Mouse (Mus musculus) forebrain, embryonic 16.5 days (tissue): Measurements from ENCODE around the gene Tnrc18. TPM values are rescaled to one million over a fixed set of nuclear protein-coding genes. Genes with fewer than 3 reads are reported as not detected.

ENCODE experiments used
- ATAC-seq: fragments of 200-750 bp; cut with Nextera tagmentation; 2 replicates; pipeline ENCODE4 v1.8.0; 2017; ENCODE audit warnings: mild to moderate bottlenecking, moderate library complexity
- H3K27ac ChIP-seq: fragments of 300-500 bp; sonication (generic); 2 replicates; pipeline ENCODE4 v1.5.1; 2014; ENCODE audit warnings: low read length, control low read depth
- H3K27me3 ChIP-seq: fragments of 300-500 bp; sonication (generic); replicated peaks from 2 replicates; pipeline ENCODE4 v1.6.1; 2014; ENCODE audit warnings: low read length; ENCODE audit not compliant: control insufficient read depth, insufficient read depth
- H3K36me3 ChIP-seq: fragments of 300-500 bp; sonication (generic); 2 replicates; pipeline ENCODE4 v1.6.1; 2014; ENCODE audit not compliant: control insufficient read depth, insufficient read depth
- H3K4me1 ChIP-seq: fragments of 300-500 bp; sonication (generic); replicated peaks from 2 replicates; pipeline ENCODE4 v1.6.1; 2014; ENCODE audit warnings: low read length; ENCODE audit not compliant: control insufficient read depth, insufficient read depth
- H3K4me2 ChIP-seq: fragments of 300-500 bp; sonication (generic); 2 replicates; pipeline ENCODE4 v1.6.1; 2014; ENCODE audit warnings: mild to moderate bottlenecking, low read length, control low read depth
- H3K4me3 ChIP-seq: fragments of 300-500 bp; sonication (generic); replicated peaks from 2 replicates; pipeline ENCODE4 v1.5.1; 2014; ENCODE audit warnings: mild to moderate bottlenecking, low read length, control low read depth
- H3K9ac ChIP-seq: fragments of 300-500 bp; sonication (generic); replicated peaks from 2 replicates; pipeline ENCODE4 v1.6.1; 2014; ENCODE audit warnings: low read depth, low read length, control low read depth
- H3K9me3 ChIP-seq: fragments of 300-500 bp; sonication (generic); 2 replicates; pipeline ENCODE4 v1.6.1; 2016; ENCODE audit warnings: low read length; ENCODE audit not compliant: control insufficient read depth
- WGBS: fragments of 180-500 bp; shearing (Covaris S2); extraction: QIAGEN DNeasy Blood & Tissue Kit; methylation state at CpG from one replicate; pipeline ENCODE4 v1.1.7; 2014; 5-methylcytosine and 5-hydroxymethylcytosine counted together
- polyA plus RNA-seq: library from polyadenylated mRNA; unstranded; fragments of >200 nt; fragmentation: Nextera tagmentation; extraction: Ambion mirVana; gene quantifications from 2 replicates; pipeline ENCODE4 v1.2.1, GENCODE M21; 2015

Gene Tnrc18
- polyA plus RNA-seq, 1 experiment from 2014 or later = 40.4 TPM

- no peak overlapping the region for H3K27ac ChIP-seq
- no peak overlapping the region for H3K9ac ChIP-seq
- H3K4me2 ChIP-seq = no peak overlapping the region
- H3K4me1 ChIP-seq = peaks cover 78% of the 10 kb centered on the region
- no peaks in the 10 kb centered on the region for H3K9me3 ChIP-seq
- no peaks in the 10 kb centered on the region for H3K36me3 ChIP-seq
- no peak overlapping the region for H3K4me3 ChIP-seq
- no peaks in the 10 kb centered on the region for H3K27me3 ChIP-seq
- ATAC-seq = no peak
- 33% methylated on average over 4 of the region's 4 CpGs for WGBS
These were observed 18.2 kb downstream of the Tnrc18 start for GRCm38 (mm10) chr5:142799259-142799658.

DNA sequence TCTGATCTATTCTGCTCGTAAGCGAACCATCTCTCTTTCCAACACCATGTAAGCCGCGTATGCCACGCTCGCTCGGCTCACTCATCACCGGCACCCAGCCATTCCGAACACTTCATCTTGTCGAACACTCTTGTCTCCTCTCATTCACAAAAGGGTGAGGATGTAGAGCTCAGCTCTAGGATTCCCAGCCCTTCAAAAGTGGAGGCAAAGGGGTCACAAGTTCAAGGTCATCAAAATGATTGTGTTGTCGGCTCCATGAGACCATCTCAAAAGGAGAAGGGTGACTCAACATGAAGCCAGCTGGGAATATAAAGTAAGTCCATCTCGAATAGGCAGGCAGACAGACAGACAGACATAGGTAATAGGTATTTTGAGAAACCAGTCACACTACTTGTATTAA, 19.3 kb downstream of the Tnrc18 start:
- WGBS = 66% methylated on average over 12 of the region's 12 CpGs
- no peaks in the 10 kb centered on the region for H3K9me3 ChIP-seq
- no peak for ATAC-seq
- H3K9ac ChIP-seq = no peak overlapping the region
- no peak overlapping the region for H3K4me2 ChIP-seq
- H3K4me3 ChIP-seq = no peak overlapping the region
- H3K27me3 ChIP-seq = no peaks in the 10 kb centered on the region
- no peak overlapping the region for H3K27ac ChIP-seq
- peaks cover 76% of the 10 kb centered on the region for H3K4me1 ChIP-seq
- no peaks in the 10 kb centered on the region for H3K36me3 ChIP-seq

- H3K36me3 ChIP-seq = no peaks in the 10 kb centered on the region
- H3K9me3 ChIP-seq = no peaks in the 10 kb centered on the region
- ATAC-seq = no peak
- no peaks in the 10 kb centered on the region for H3K27me3 ChIP-seq
- peaks cover 72% of the 10 kb centered on the region for H3K4me1 ChIP-seq
- no peak overlapping the region for H3K4me3 ChIP-seq
- WGBS = 54% methylated on average over 13 of the region's 13 CpGs
- no peak overlapping the region for H3K4me2 ChIP-seq
- H3K27ac ChIP-seq = no peak overlapping the region
- H3K9ac ChIP-seq = no peak overlapping the region
These were observed 19.8 kb downstream of the Tnrc18 start for GRCm38 (mm10) chr5:142797620-142798019.

GRCm38 (mm10) chr5:142796921-142797320, 20.5 kb downstream of the Tnrc18 start:
- Histone ChIP-seq H3K27me3 (no peaks in the 10 kb centered on the region), H3K27ac (no peak overlapping the region), H3K9ac (no peak overlapping the region), H3K36me3 (no peaks in the 10 kb centered on the region), H3K4me1 (peaks cover 68% of the 10 kb centered on the region), H3K4me2 (no peak overlapping the region), H3K9me3 (no peaks in the 10 kb centered on the region), H3K4me3 (no peak overlapping the region)
- no peak for ATAC-seq
- 70% methylated on average over 4 of the region's 4 CpGs for WGBS

DNA sequence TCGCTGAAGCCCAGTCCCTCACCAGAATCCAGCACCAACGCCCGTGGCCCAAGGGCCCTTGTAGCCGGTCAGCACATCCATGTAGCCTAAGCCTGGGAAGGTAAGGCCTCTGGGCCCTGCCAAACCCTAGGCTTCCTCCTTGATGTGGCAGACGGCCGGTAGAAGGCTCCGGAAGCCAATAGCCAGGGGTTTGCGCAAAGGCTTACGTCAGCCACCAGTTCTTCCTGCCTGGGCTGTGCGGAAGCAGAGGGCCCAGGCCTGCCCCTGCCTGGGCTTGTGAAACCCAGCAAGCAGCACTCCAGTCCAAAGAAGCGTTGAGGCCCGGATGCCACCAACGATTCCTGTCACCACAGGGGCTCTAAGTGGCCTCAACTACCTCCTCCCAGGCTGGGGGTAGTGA, 22.9 kb downstream of the Tnrc18 start:
- Histone ChIP-seq H3K4me2 (no peak overlapping the region), H3K27ac (no peak overlapping the region), H3K27me3 (no peaks in the 10 kb centered on the region), H3K4me1 (peaks cover 48% of the 10 kb centered on the region), H3K9ac (no peak overlapping the region), H3K9me3 (no peaks in the 10 kb centered on the region), H3K36me3 (peaks cover 4% of the 10 kb centered on the region; the same call in 1 of the 2 replicates), H3K4me3 (no peak overlapping the region)
- ATAC-seq = no peak; the same call in 1 of the 2 replicates
- whole genome bisulfite sequencing = 82% methylated on average over 13 of the region's 13 CpGs

DNA sequence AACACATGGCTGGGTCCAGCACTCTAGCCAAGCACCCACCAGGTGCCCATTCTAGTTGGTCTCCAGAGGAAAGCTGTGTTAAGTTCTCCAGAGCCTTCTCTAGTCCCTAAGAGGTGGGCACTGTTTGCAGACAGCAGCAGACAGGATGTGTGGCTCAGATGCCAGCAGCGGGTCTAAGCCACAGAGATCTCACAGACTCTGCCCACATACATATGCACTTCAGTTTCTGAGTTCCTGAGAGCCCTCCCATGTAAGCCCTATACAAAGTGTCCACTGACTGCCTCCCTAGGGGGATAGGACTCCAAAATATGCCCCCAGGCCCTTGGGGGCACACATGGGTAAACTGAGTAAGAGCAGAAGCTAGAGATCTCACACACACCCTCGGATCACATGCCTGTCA, 23.3 kb downstream of the Tnrc18 start:
- WGBS = 80% methylated on average over 2 of the region's 2 CpGs
- H3K9me3 ChIP-seq = no peaks in the 10 kb centered on the region
- H3K27ac ChIP-seq = no peak overlapping the region
- H3K27me3 ChIP-seq = no peaks in the 10 kb centered on the region
- H3K4me1 ChIP-seq = peaks cover 46% of the 10 kb centered on the region
- peaks cover 7% of the 10 kb centered on the region; the same call in 1 of the 2 replicates for H3K36me3 ChIP-seq
- no peak for ATAC-seq
- H3K4me3 ChIP-seq = no peak overlapping the region
- H3K9ac ChIP-seq = no peak overlapping the region
- H3K4me2 ChIP-seq = no peak overlapping the region

DNA sequence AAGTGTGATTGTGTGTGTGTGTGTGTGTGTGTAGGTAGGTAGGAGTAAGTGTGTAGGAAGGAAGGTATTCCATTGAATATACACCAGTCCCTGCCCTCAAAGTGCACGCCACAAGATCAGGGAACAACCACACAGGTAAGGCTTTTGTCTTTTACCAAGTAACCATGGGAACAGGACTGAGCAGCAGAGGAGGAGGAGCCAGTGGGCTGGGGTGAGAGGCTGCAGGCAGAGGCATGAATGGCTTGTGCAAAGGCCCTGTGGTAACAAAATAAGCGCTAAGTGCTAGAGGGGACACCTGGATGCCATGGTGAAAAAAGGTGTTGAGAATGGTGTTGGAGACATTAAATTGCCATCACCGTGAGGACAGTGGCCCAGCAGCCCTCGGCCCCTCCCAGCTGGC, 24.9 kb downstream of the Tnrc18 start:
- peaks cover 19% of the 10 kb centered on the region for H3K36me3 ChIP-seq
- 83% methylated on average over 4 of the region's 4 CpGs for WGBS
- no peak for ATAC-seq

GRCm38 (mm10) chr5:142788279-142788678, 29.2 kb downstream of the Tnrc18 start:
- no peak overlapping the region for H3K9ac ChIP-seq
- no peak overlapping the region for H3K27ac ChIP-seq
- H3K4me3 ChIP-seq = no peak overlapping the region
- H3K27me3 ChIP-seq = no peaks in the 10 kb centered on the region
- ATAC-seq = no peak
- H3K4me2 ChIP-seq = no peak overlapping the region
- no peaks in the 10 kb centered on the region for H3K9me3 ChIP-seq
- H3K4me1 ChIP-seq = peaks cover 22% of the 10 kb centered on the region
- 95% methylated on average over 22 of the region's 23 CpGs for WGBS
- peaks cover 29% of the 10 kb centered on the region for H3K36me3 ChIP-seq

More for the DNA sequence above, 24.9 kb downstream of the Tnrc18 start:
- no peak overlapping the region for H3K4me3 ChIP-seq
- no peak overlapping the region for H3K9ac ChIP-seq
- no peak overlapping the region for H3K4me2 ChIP-seq
- no peaks in the 10 kb centered on the region for H3K27me3 ChIP-seq
- peaks cover 32% of the 10 kb centered on the region for H3K4me1 ChIP-seq
- no peak overlapping the region for H3K27ac ChIP-seq
- no peaks in the 10 kb centered on the region for H3K9me3 ChIP-seq

GRCm38 (mm10) chr5:142787304-142787905, 30.1 kb downstream of the Tnrc18 start:
- Histone ChIP-seq H3K4me2 (no peak overlapping the region), H3K4me1 (peaks cover 22% of the 10 kb centered on the region), H3K9me3 (no peaks in the 10 kb centered on the region), H3K36me3 (peaks cover 29% of the 10 kb centered on the region), H3K27me3 (no peaks in the 10 kb centered on the region), H3K4me3 (no peak overlapping the region), H3K9ac (no peak overlapping the region), H3K27ac (no peak overlapping the region)
- WGBS = 86% methylated on average over 37 of the region's 37 CpGs
- ATAC-seq = no peak

DNA sequence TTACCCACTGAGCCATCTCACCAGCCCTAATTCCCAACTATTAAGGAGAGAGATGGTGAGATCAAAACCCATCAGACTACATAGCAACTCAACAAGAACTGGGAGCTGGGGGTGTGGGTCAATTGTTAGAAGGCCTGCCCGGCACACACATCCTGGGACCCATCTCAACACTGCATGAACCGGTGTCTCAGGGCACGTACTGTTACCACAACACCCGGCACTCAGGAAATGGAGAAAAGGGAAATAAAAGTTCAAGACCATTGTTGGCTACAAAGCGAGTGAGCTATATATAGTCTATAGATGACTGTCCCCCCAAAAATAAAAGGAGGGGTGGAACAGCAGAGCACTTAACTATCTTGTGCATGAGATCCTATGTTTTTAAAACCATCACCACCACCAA, 30.8 kb downstream of the Tnrc18 start:
- ATAC-seq = no peak
- Histone ChIP-seq H3K4me2 (no peak overlapping the region), H3K27ac (no peak overlapping the region), H3K4me1 (peaks cover 19% of the 10 kb centered on the region), H3K4me3 (no peak overlapping the region), H3K27me3 (no peaks in the 10 kb centered on the region), H3K9me3 (no peaks in the 10 kb centered on the region), H3K9ac (no peak overlapping the region), H3K36me3 (peaks cover 29% of the 10 kb centered on the region)
- WGBS = 89% methylated on average over 5 of the region's 5 CpGs
